Mouse (Mus musculus): ENCODE measurements around the gene Rpusd3. TPM values are rescaled to one million over a fixed set of nuclear protein-coding genes. Genes with fewer than 3 reads are reported as not detected.

The Rpusd3 gene
- total RNA-seq, 2 experiments from 2014 or later: 11.1 to 13.3 TPM

GRCm38 (mm10) chr6:113433661-113434060, 14.5 kb upstream of the Rpusd3 start:
- intact Hi-C loops (cut with DNase I; ENCODE audit: low total_unique reads): no loop called here
- DNase-seq: no peak

GRCm38 (mm10) chr6:113431801-113432200, 12.7 kb upstream of the Rpusd3 start:
- intact Hi-C loops (cut with DNase I; ENCODE audit: low total_unique reads): no loop called here
- no peak for DNase-seq

DNA sequence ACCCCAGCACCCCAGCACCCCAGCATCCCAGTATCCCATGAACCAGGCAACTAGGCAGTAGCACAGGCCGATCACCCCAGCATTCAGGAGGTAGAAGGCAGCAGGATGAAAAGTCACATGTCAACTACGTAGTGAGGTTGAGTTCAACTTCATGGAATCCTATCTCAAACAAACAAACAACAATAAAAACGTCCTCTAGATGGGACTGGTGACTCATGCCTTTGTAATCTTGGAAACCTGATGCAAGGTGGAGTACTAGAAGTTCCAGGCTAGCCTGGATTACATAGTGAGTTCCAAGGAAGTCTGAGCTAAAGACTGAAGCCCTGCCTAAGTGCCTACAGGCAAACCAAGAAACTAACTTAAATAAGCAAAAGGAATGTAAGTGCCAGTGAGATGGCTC, 11.7 kb upstream of the Rpusd3 start:
- intact Hi-C loops (cut with DNase I; ENCODE audit: low total_unique reads): no loop called here
- DNase-seq: no peak

- no peak for DNase-seq
- intact Hi-C loops (cut with DNase I; ENCODE audit: low total_unique reads): loop anchor here (5.0 kb wide), 1 partner anchor 37 kb away; no protein-coding TSS in a partner anchor
These were observed 10.8 kb upstream of the Rpusd3 start for GRCm38 (mm10) chr6:113429965-113430364.

DNA sequence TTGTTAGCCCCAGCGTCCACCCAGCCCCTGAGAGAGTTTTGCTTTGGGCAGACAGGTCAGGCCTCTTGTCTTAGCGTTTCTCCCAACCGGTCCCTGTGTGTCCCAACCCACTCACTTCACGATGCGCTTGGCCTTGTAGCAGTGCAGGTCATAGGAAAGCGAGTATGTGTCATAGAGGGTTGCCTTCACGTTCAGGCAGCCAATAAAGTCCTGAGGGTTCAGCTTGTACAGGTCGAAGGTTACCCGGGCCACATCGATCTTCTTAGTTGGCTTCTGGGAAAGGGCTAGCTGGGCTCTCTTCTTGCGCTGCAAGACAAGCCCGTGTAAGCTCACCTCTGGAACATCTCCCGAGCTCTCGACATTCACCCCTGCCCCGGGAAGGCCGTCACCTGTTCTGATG, 8.9 kb upstream of the Rpusd3 start:
- intact Hi-C loops (cut with DNase I; ENCODE audit: low total_unique reads): loop anchor here (5.0 kb wide), 1 partner anchor 39 kb away; no protein-coding TSS in a partner anchor
- DNase-seq: no peak

DNA sequence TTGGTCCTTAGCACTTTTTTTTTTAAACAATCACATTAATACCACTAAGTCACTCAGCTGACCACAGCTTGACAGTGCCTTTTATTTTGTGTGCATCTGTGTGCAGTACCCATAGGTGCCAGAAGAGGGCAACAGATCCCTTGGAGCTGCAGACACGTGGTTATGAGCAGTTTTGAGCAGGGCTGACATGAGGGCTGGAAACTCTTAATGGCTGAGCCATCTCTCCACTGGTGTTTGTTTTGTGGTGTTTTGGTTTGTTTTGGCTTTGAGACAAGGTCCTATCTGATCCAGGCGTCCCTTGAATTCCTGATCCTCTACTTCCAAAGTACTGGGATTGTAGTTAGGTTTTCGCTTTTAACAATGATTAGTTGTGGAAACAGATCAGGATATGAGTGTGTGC, 8.3 kb upstream of the Rpusd3 start:
- intact Hi-C loops (cut with DNase I; ENCODE audit: low total_unique reads): loop anchor here (5.0 kb wide), 1 partner anchor 40 kb away; no protein-coding TSS in a partner anchor
- no peak for DNase-seq

- intact Hi-C loops (cut with DNase I; ENCODE audit: low total_unique reads): loop anchor here (5.0 kb wide), 1 partner anchor 41 kb away; no protein-coding TSS in a partner anchor
- DNase-seq: no peak
These were observed 7.6 kb upstream of the Rpusd3 start for GRCm38 (mm10) chr6:113426696-113427095.

GRCm38 (mm10) chr6:113424187-113424586, 5.0 kb upstream of the Rpusd3 start:
- intact Hi-C loops (cut with DNase I; ENCODE audit: low total_unique reads): no loop called here

DNA sequence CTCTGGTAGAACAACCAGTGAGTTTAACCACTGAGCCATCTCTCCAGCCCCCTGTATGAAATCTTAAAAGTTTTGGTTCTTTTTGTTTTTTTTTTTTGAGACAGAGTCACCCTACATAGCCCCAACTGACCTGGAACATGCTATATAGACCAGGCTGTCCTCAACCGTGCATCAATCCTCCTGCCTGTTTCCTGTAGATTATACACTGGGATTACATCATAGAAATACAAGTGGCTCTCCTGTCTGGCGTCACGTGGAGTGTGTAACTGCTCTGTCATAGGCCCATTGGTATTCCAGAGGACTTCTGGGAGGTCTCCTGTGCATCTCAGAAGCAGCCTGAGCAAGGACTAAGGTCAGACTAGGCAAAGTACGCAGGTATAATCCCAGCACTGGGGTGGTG, 3.9 kb upstream of the Rpusd3 start:
- intact Hi-C loops (cut with DNase I; ENCODE audit: low total_unique reads): no loop called here
- DNase-seq: no peak

More at GRCm38 (mm10) chr6:113424187-113424586, 5.0 kb upstream of the Rpusd3 start:
- no peak for DNase-seq

- no peak for DNase-seq
- intact Hi-C loops (cut with DNase I; ENCODE audit: low total_unique reads): no loop called here
These were observed 520 bp downstream of the Rpusd3 start for GRCm38 (mm10) chr6:113418441-113419198.

GRCm38 (mm10) chr6:113416416-113416815, 2.7 kb downstream of the Rpusd3 start:
- DNase-seq: no peak

DNA sequence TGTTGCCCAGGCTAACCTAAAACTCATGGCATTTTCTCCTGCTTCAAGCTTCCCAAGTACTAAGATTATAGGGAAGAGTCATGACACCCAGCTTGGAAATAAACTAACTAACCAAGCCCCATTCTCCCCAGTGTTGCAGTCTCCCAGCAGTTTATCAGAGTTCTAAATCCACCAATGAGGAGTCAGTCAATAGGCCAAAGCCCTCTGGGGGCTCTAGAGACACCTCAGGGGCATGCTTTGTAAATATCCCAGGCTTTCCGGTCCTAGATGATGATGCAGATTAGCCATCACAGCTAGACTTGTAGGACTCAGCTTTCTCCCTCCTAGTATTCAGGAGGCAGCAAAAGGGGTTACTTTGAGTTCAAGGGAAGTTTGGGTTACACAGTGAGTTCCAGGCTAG, 9.1 kb downstream of the Rpusd3 start:
- DNase-seq: no peak
- intact Hi-C loops (cut with DNase I; ENCODE audit: low total_unique reads): no loop called here

More at GRCm38 (mm10) chr6:113416416-113416815, 2.7 kb downstream of the Rpusd3 start:
- intact Hi-C loops (cut with DNase I; ENCODE audit: low total_unique reads): no loop called here

- intact Hi-C loops (cut with DNase I; ENCODE audit: low total_unique reads): no loop called here
- DNase-seq: no peak
These were observed 12.5 kb downstream of the Rpusd3 start for GRCm38 (mm10) chr6:113406683-113407082.

GRCm38 (mm10) chr6:113405483-113405882, 13.7 kb downstream of the Rpusd3 start:
- intact Hi-C loops (cut with DNase I; ENCODE audit: low total_unique reads): no loop called here
- no peak for DNase-seq

- DNase-seq: peak; percentile 19
- intact Hi-C loops (cut with DNase I; ENCODE audit: low total_unique reads): no loop called here
These were observed 14.3 kb downstream of the Rpusd3 start for GRCm38 (mm10) chr6:113404649-113405448.

- intact Hi-C loops (cut with DNase I; ENCODE audit: low total_unique reads): no loop called here
- no peak for DNase-seq
These were observed 17.0 kb downstream of the Rpusd3 start for GRCm38 (mm10) chr6:113402094-113402493.

- intact Hi-C loops (cut with DNase I; ENCODE audit: low total_unique reads): no loop called here
- no peak for DNase-seq
These were observed 22.7 kb downstream of the Rpusd3 start for GRCm38 (mm10) chr6:113396270-113397030.

- intact Hi-C loops (cut with DNase I; ENCODE audit: low total_unique reads): no loop called here
- no peak for DNase-seq
These were observed 23.6 kb downstream of the Rpusd3 start for GRCm38 (mm10) chr6:113395501-113395900.

GRCm38 (mm10) chr6:113394811-113395210, 24.3 kb downstream of the Rpusd3 start:
- DNase-seq: no peak
- intact Hi-C loops (cut with DNase I; ENCODE audit: low total_unique reads): no loop called here

DNA sequence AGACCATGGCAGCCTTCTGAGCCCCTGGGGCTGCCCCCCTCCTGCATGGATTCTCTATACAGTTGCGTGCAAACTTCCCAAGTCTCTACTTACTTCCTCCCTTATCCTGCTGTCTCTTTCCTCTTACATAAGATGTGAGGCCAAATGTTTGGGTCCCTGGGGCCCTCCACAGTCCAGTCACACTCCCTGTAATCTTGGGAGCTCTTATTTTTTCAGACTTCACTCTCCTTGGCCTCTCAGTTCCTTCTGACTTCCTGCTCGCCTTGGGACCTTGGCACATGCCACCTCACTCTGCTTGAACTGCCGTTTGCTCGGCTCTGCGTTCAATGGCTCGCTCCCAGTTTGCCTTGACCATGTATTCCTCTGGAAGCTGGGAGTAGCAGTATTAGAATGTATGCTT, 25.2 kb downstream of the Rpusd3 start:
- DNase-seq: no peak
- intact Hi-C loops (cut with DNase I; ENCODE audit: low total_unique reads): no loop called here

Data from gastrocnemius, postnatal 14 days (tissue).